In genomic region chr10:99459171-99459660, GRCm38 (mm10) we compare ENCODE assay signal across 9 mouse cellular contexts.
DNase-seq lines count a peak whose midpoint lies in the region; ATAC-seq and TF ChIP-seq lines count a peak whose summit lies in the region.
"Had no signal": no experiment of that assay in that cellular context is flagged by ENCODE, and none has a peak within 500 bp of the region (broad histone marks: within the 10 kb centered on the region; RNA-seq: fewer than 3 reads in every experiment).

No protein-coding gene starts in this region.

- no peak overlapping the region for H3K4me3 ChIP-seq in heart, embryonic 14.5 days (ENCODE audit: control insufficient read depth in 1 of 2, insufficient read depth in 1 of 2, low read depth in 1 of 2, low read length in 2 of 2)
- no peak overlapping the region for H3K4me3 ChIP-seq in heart, adult 2 months
- peak overlapping the region; percentile 19 for H3K4me3 ChIP-seq in lung, adult 2 months (replicated peaks; ENCODE audit: extremely low read depth, low read depth, low read length)
- H3K4me3 ChIP-seq in embryonic facial prominence, embryonic 10.5 days: no peak overlapping the region
- peak overlapping the region; percentile 92 for H3K4me3 ChIP-seq in megakaryocyte, embryonic 14.5 days (replicated peaks)
- H3K4me3 ChIP-seq: lung, embryonic 15.5 days had no signal

- H3K4me1 ChIP-seq in heart, embryonic 14.5 days (ENCODE audit: control insufficient read depth in 2 of 2, insufficient read depth in 2 of 2, low read length in 2 of 2): peaks cover 5 to 6% of the 10 kb centered on the region in 2 experiments; a peak in 3 of 4 replicates
- H3K4me1 ChIP-seq in heart, adult 2 months (ENCODE audit: control insufficient read depth, insufficient read depth, low read length): peaks cover 10% of the 10 kb centered on the region
- no peaks in the 10 kb centered on the region; the same call in 1 of the 2 replicates for H3K4me1 ChIP-seq in lung, adult 2 months (ENCODE audit: control insufficient read depth, insufficient read depth, low read length)
- peaks cover 33% of the 10 kb centered on the region for H3K4me1 ChIP-seq in embryonic facial prominence, embryonic 10.5 days
- peaks cover 36% of the 10 kb centered on the region for H3K4me1 ChIP-seq in megakaryocyte, embryonic 14.5 days

- no peaks in the 10 kb centered on the region for H3K79me2 ChIP-seq in heart, adult 2 months (replicated peaks; ENCODE audit: control insufficient read depth, insufficient read depth, low read length)

- TF ChIP-seq EP300 in heart, adult 2 months (IDR thresholded peaks at IDR 0.05; ENCODE audit: insufficient read depth, low read depth, low read length): no peak

- ATAC-seq in heart, embryonic 14.5 days (ENCODE audit: insufficient number of reproducible peaks, insufficient read depth, low FRiP score, low read depth): no peak

- no peak for TF ChIP-seq CTCF in heart, adult 2 months (IDR thresholded peaks at IDR 0.05)
- no peak for TF ChIP-seq CTCF in lung, adult 2 months (IDR thresholded peaks at IDR 0.05; ENCODE audit: insufficient read depth, low read length)

- no peak for DNase-seq in heart, adult 2 months
- no peak for DNase-seq in lung, adult 2 months
- DNase-seq in lung, postnatal 25 days (ENCODE audit: low spot score): no peak
- DNase-seq in embryonic facial prominence, embryonic 10.5 days (ENCODE audit: low spot score): no peak
- DNase-seq in layer of hippocampus, adult 8-10 months (ENCODE audit: low spot score in 2 of 2): no peak
- DNase-seq: right cerebral cortex, postnatal 25 days had no signal

- H3K4me2 ChIP-seq in heart, embryonic 14.5 days (ENCODE audit: low read length): peak overlapping the region; percentile 16; the same call in 1 of the 2 replicates
- H3K4me2 ChIP-seq: lung, embryonic 15.5 days had no signal

- no peaks in the 10 kb centered on the region for H3K36me3 ChIP-seq in heart, embryonic 14.5 days (ENCODE audit: control insufficient read depth, insufficient read depth, low read length)
- peaks cover 2% of the 10 kb centered on the region; the same call in 1 of the 2 replicates for H3K36me3 ChIP-seq in heart, adult 2 months (ENCODE audit: control insufficient read depth, insufficient read depth, low read length)
- no peaks in the 10 kb centered on the region for H3K36me3 ChIP-seq in embryonic facial prominence, embryonic 10.5 days (replicated peaks)
- H3K36me3 ChIP-seq in megakaryocyte, embryonic 14.5 days (replicated peaks; ENCODE audit: low read length): no peaks in the 10 kb centered on the region
- H3K36me3 ChIP-seq: lung, embryonic 15.5 days had no signal

- WGBS in heart, embryonic 14.5 days: 80% methylated on average over 9 of the region's 9 CpGs
- 88% methylated on average over 9 of the region's 9 CpGs for WGBS in heart, adult 2 months
- WGBS in lung, adult 2 months: 84% methylated on average over 9 of the region's 9 CpGs
- 76% methylated on average over 9 of the region's 9 CpGs for WGBS in embryonic facial prominence, embryonic 10.5 days

- intact Hi-C loops in heart, adult 2 months (cut with DNase I): loop anchor here (2.0 to 5.0 kb wide), 2 partner anchors 16 to 172 kb away; no protein-coding TSS in a partner anchor

- no peaks in the 10 kb centered on the region for H3K9me3 ChIP-seq in heart, embryonic 14.5 days (ENCODE audit: control insufficient read depth, low read length)
- H3K9me3 ChIP-seq in embryonic facial prominence, embryonic 10.5 days: no peaks in the 10 kb centered on the region
- no peaks in the 10 kb centered on the region for H3K9me3 ChIP-seq in megakaryocyte, embryonic 14.5 days
- H3K9me3 ChIP-seq: lung, embryonic 15.5 days had no signal

- no peaks in the 10 kb centered on the region for H3K27me3 ChIP-seq in heart, embryonic 14.5 days (ENCODE audit: control insufficient read depth, insufficient read depth, low read length)
- H3K27me3 ChIP-seq in heart, adult 2 months (ENCODE audit: control insufficient read depth, insufficient read depth, low read length): no peaks in the 10 kb centered on the region
- H3K27me3 ChIP-seq in embryonic facial prominence, embryonic 10.5 days (replicated peaks; ENCODE audit: low read depth, poor library complexity, severe bottlenecking): peaks cover 3% of the 10 kb centered on the region; the same call in 1 of the 2 replicates
- no peaks in the 10 kb centered on the region for H3K27me3 ChIP-seq in megakaryocyte, embryonic 14.5 days (replicated peaks)
- H3K27me3 ChIP-seq: lung, embryonic 15.5 days had no signal

- TF ChIP-seq POLR2A in heart, adult 2 months (IDR thresholded peaks at IDR 0.05; ENCODE audit: insufficient read depth, low read depth, low read length): no peak
- TF ChIP-seq POLR2A in lung, adult 2 months (IDR thresholded peaks at IDR 0.05; ENCODE audit: borderline replicate concordance, extremely low read depth, low read depth, low read length): no peak

- H3K9ac ChIP-seq in heart, embryonic 14.5 days (ENCODE audit: low read length): no peak overlapping the region
- no peak overlapping the region for H3K9ac ChIP-seq in heart, adult 2 months (ENCODE audit: low read depth, low read length)
- H3K9ac ChIP-seq: lung, embryonic 15.5 days had no signal

- peak overlapping the region in 1 of 2 experiments; percentile 42; a peak in 2 of 4 replicates for H3K27ac ChIP-seq in heart, embryonic 14.5 days (replicated peaks in 1 of 2; ENCODE audit: control insufficient read depth in 1 of 2, insufficient read depth in 1 of 2, low read depth in 2 of 2, low read length in 2 of 2)
- H3K27ac ChIP-seq in heart, adult 2 months: no peak overlapping the region
- H3K27ac ChIP-seq in embryonic facial prominence, embryonic 10.5 days (replicated peaks): peak overlapping the region; percentile 35
- H3K27ac ChIP-seq: lung, embryonic 15.5 days had no signal

Comparison
In these comparisons a context has a peak if more than half of its experiments do, and no peak if none do; other contexts are left out.
1. H3K4me3 ChIP-seq: peak in lung, adult 2 months (single experiment) and megakaryocyte, embryonic 14.5 days (single experiment); none in heart, embryonic 14.5 days (0 of 2), heart, adult 2 months (single experiment) and embryonic facial prominence, embryonic 10.5 days (single experiment).